Mouse (Mus musculus): ENCODE results near the gene Hmgn1. TPM values are rescaled to one million over a fixed set of nuclear protein-coding genes. Genes with fewer than 3 reads are reported as not detected.

Hmgn1 gene
- polyA plus RNA-seq, 1 experiment from 2014 or later, result 536 TPM

DNA sequence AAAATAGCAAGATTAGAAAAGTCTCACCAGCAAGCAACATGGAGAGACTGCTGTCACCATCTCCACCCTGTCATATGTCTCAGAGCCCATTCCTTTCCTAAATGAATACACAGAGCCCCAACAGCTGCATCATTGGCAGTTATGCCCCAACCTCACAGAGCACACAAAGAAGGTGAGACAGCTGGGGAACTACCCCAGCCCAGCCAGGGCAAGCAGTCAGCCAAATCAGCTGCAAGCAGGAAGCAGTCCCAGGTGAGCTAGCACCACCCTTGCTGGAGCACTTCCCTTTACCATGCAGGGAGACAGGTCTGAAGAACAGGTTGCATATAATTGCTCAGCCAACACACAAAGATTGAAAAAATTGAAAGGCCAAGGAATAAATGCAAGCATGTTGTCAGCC is 41.9 kb downstream of the Hmgn1 start:
- no peak overlapping the region for H3K4me2 ChIP-seq (ENCODE audit: low read length)
- H3K27ac ChIP-seq (ENCODE audit: low read depth, low read length), result no peak overlapping the region
- no peaks in the 10 kb centered on the region for H3K9me3 ChIP-seq (replicated peaks; ENCODE audit: control insufficient read depth, low read length)
- DNase-seq (ENCODE audit: low spot score), result no peak
- peaks cover 6% of the 10 kb centered on the region for H3K4me1 ChIP-seq (ENCODE audit: control insufficient read depth, insufficient read depth, low read length)
- no peaks in the 10 kb centered on the region for H3K27me3 ChIP-seq (replicated peaks; ENCODE audit: control insufficient read depth, insufficient read depth, low read length)
- no peak overlapping the region for H3K4me3 ChIP-seq (ENCODE audit: low read depth, low read length)
- no peak for ATAC-seq
- no peak overlapping the region for H3K9ac ChIP-seq (ENCODE audit: low read length)
- H3K36me3 ChIP-seq (ENCODE audit: control insufficient read depth, insufficient read depth, low read length), result peaks cover 4% of the 10 kb centered on the region; the same call in 1 of the 2 replicates

DNA sequence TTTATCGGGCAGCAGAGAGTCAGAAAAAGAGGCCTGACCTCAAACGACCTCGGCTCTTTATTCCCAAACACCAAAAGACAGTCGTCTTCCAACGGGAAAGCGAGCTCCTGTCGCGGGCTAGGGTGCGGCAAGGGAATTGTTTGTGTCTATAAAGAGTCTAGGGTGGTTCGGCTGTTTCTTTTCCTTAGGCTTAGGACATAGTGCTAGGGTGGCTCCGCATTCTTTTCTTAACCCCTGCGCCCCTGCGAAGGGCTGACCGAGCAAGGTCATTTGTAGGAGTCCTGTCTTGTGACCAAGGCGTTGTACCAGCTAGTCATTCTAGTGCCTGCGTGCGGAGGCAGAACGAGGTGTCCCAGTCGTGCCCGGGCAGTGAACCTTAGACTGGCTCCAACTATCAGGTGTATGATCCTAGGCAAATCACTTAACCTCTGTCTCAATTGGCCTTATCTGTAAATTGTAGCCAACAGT is 44.3 kb downstream of the Hmgn1 start:
- peak overlapping the region; percentile 74 for H3K4me2 ChIP-seq (ENCODE audit: low read length)
- DNase-seq (ENCODE audit: low spot score) (peak; percentile 63), ATAC-seq (no peak)
- WGBS, result 6% methylated on average over 20 of the region's 20 CpGs
- H3K9ac ChIP-seq (ENCODE audit: low read length), result peak overlapping the region; percentile 98
- H3K27me3 ChIP-seq (replicated peaks; ENCODE audit: control insufficient read depth, insufficient read depth, low read length), result no peaks in the 10 kb centered on the region
- H3K4me1 ChIP-seq (ENCODE audit: control insufficient read depth, insufficient read depth, low read length), result peaks cover 9% of the 10 kb centered on the region
- peak overlapping the region; percentile 96 for H3K27ac ChIP-seq (ENCODE audit: low read depth, low read length)
- peak overlapping the region; percentile 97 for H3K4me3 ChIP-seq (ENCODE audit: low read depth, low read length)
- H3K36me3 ChIP-seq (ENCODE audit: control insufficient read depth, insufficient read depth, low read length), result peaks cover 27% of the 10 kb centered on the region
- no peaks in the 10 kb centered on the region for H3K9me3 ChIP-seq (replicated peaks; ENCODE audit: control insufficient read depth, low read length)

DNA sequence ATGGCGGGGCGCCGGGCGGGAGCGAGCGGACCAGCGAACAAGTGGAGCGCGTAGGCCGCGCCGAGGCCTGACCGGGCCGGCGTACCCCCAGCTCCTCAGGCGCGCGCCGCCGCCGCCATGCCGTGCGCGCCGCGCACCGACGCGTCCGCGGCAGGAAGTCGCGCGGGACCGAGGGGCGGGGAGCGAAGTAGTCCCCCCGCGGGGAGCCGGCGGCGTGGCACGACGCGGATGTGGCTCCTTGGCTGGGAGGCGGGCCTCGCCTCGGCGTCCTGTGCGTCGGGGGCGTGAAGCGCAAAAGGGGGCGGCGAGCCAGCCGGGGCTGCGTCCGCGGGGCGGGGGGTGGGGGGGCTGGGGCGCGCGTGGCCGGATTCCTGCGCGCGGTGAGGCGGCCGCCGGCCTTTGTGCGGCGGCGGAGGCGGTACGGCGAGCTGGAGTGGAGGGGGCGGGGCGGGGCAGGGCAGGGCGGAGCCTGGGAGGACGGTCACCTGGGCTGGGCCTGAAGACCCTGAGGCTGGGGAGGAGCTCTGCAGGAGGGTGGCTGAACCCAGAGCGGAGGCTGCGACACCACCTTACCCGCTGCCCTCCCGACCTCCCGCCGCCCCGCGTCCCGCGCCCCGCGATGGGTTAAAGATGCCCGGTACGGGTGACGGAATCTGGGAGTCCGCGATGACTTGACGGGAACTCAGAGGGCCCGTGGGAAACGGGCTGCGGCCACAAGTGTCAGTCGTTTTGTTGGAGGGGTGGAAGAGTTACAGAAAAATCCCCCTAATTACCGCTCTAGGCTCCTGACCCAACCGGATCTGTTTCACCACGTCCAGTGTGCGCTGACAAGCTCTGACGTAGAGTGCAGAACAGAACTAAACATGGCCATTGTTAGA is 45.0 kb downstream of the Hmgn1 start, which contains the start of gene Brwd1:
Gene Brwd1, minus strand, starts transcription at position 226 of the 878 bp plus-strand sequence.
- peaks cover 9% of the 10 kb centered on the region for H3K4me1 ChIP-seq (ENCODE audit: control insufficient read depth, insufficient read depth, low read length)
- peak; percentile 94 for DNase-seq (ENCODE audit: low spot score)
- H3K27me3 ChIP-seq (replicated peaks; ENCODE audit: control insufficient read depth, insufficient read depth, low read length), result no peaks in the 10 kb centered on the region
- H3K9me3 ChIP-seq (replicated peaks; ENCODE audit: control insufficient read depth, low read length), result no peaks in the 10 kb centered on the region
- H3K36me3 ChIP-seq (ENCODE audit: control insufficient read depth, insufficient read depth, low read length), result peaks cover 30% of the 10 kb centered on the region
- H3K27ac ChIP-seq (ENCODE audit: low read depth, low read length), result peak within 1 kb of the TSS; percentile 96
- under 1% methylated on average over 63 of the region's 107 CpGs for WGBS
- peak within 1 kb of the TSS; percentile 74 for H3K4me2 ChIP-seq (ENCODE audit: low read length)
- H3K9ac ChIP-seq (ENCODE audit: low read length), result peak within 1 kb of the TSS; percentile 98
- peak; percentile 82 for ATAC-seq
- peak within 1 kb of the TSS; percentile 97 for H3K4me3 ChIP-seq (ENCODE audit: low read depth, low read length)

DNA sequence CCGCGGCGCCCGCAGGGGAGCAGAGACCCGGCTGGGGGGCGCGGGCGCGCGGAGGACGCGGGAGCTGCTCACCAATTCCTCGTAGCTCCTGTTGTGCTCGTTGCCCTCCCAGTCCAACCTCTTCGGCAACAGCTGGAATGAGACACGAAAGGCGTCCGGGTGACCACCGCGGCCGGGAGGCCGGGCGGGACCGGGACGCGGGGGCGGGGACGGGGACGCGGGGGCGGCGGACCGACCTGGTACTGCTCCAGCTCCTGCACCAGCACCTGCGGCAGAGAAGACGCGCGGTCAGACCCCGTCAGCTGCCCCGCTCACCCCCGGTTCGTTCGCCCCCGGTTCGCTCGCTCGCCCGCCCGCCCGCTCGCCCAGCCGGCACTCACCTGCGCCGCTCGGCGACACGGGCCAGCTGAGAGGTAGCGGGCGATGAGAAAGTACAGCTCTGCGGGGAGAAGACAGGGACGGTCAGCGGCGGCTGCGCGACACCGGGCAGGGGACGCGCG is 45.7 kb downstream of the Hmgn1 start:
- H3K4me3 ChIP-seq (ENCODE audit: low read depth, low read length), result peak overlapping the region; percentile 97
- peak overlapping the region; percentile 74 for H3K4me2 ChIP-seq (ENCODE audit: low read length)
- ATAC-seq (peak; percentile 46; the same call in 1 of the 2 replicates), DNase-seq (ENCODE audit: low spot score) (no peak)
- WGBS, result 0% methylated on average over 47 of the region's 68 CpGs
- peak overlapping the region; percentile 98 for H3K9ac ChIP-seq (ENCODE audit: low read length)
- H3K27me3 ChIP-seq (replicated peaks; ENCODE audit: control insufficient read depth, insufficient read depth, low read length), result no peaks in the 10 kb centered on the region
- H3K27ac ChIP-seq (ENCODE audit: low read depth, low read length), result peak overlapping the region; percentile 96
- H3K36me3 ChIP-seq (ENCODE audit: control insufficient read depth, insufficient read depth, low read length), result peaks cover 33% of the 10 kb centered on the region
- H3K9me3 ChIP-seq (replicated peaks; ENCODE audit: control insufficient read depth, low read length), result no peaks in the 10 kb centered on the region
- peaks cover 9% of the 10 kb centered on the region for H3K4me1 ChIP-seq (ENCODE audit: control insufficient read depth, insufficient read depth, low read length)

DNA sequence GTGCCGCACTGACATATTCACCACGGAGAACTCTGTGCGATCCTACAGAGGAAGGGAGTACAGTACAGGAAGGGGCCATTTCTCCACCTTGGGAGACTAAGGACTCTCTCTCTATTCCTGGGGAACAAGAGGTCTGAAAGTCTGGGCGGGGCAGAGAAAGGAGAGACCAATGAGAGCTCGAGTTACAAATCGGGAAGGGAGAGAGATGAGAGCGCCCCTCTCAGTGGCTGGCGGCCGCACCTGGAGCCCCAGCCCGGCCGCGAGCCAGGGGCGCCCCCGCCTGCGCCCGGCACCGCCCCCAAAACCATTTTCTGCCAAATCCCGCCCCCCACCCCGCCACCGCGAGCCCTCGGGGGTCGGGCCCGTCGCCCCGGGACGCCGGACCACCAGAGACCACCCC is 46.2 kb downstream of the Hmgn1 start:
- Histone ChIP-seq H3K4me2 (ENCODE audit: low read length) (peak overlapping the region; percentile 74), H3K9me3 (replicated peaks; ENCODE audit: control insufficient read depth, low read length) (no peaks in the 10 kb centered on the region), H3K9ac (ENCODE audit: low read length) (peak overlapping the region; percentile 98), H3K27me3 (replicated peaks; ENCODE audit: control insufficient read depth, insufficient read depth, low read length) (no peaks in the 10 kb centered on the region), H3K27ac (ENCODE audit: low read depth, low read length) (peak overlapping the region; percentile 96), H3K4me1 (ENCODE audit: control insufficient read depth, insufficient read depth, low read length) (peaks cover 9% of the 10 kb centered on the region), H3K36me3 (ENCODE audit: control insufficient read depth, insufficient read depth, low read length) (peaks cover 36% of the 10 kb centered on the region), H3K4me3 (ENCODE audit: low read depth, low read length) (peak overlapping the region; percentile 97)
- ATAC-seq, result peak; percentile 88
- peak; percentile 94 for DNase-seq (ENCODE audit: low spot score)
- WGBS, result 1% methylated on average over 20 of the region's 28 CpGs

DNA sequence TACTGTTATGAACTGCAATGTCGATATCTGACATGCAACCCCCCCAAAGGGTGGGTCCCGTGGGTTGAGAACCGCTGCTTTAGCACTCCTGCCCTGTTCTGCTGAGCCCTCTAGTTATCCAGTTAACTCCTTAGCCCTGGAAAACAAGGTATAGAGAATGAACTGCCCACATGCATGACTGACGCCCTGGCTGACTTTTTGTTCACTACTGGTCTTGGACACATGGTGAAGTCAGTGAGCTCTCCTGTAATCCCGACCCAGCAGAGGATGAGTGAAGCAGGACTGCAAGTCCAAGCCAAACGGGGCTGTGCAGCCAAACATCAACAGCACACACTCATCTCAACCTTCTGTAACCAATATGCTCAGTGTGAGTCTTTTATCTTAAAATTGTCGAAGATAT is 47.0 kb downstream of the Hmgn1 start:
- no peak for ATAC-seq
- peak overlapping the region; percentile 97; the same call in 1 of the 2 replicates for H3K4me3 ChIP-seq (ENCODE audit: low read depth, low read length)
- H3K9ac ChIP-seq (ENCODE audit: low read length), result no peak overlapping the region
- peak overlapping the region; percentile 74; the same call in 1 of the 2 replicates for H3K4me2 ChIP-seq (ENCODE audit: low read length)
- H3K9me3 ChIP-seq (replicated peaks; ENCODE audit: control insufficient read depth, low read length), result no peaks in the 10 kb centered on the region
- peaks cover 43% of the 10 kb centered on the region for H3K36me3 ChIP-seq (ENCODE audit: control insufficient read depth, insufficient read depth, low read length)
- H3K27me3 ChIP-seq (replicated peaks; ENCODE audit: control insufficient read depth, insufficient read depth, low read length), result no peaks in the 10 kb centered on the region
- no peak for DNase-seq (ENCODE audit: low spot score)
- no peak overlapping the region for H3K27ac ChIP-seq (ENCODE audit: low read depth, low read length)
- WGBS, result 87% methylated on average over 7 of the region's 7 CpGs
- H3K4me1 ChIP-seq (ENCODE audit: control insufficient read depth, insufficient read depth, low read length), result peaks cover 9% of the 10 kb centered on the region

Other genes with a start within 250 kb of the Hmgn1 start
- 63.0 and 64.2 TPM in 2 replicates for gene Psmg1, start 136.8 kb downstream of the Hmgn1 start, polyA plus RNA-seq (2014; fragmentation: Nextera tagmentation; extraction: Ambion mirVana)
- gene Brwd1, start 45.2 kb downstream of the Hmgn1 start, polyA plus RNA-seq (2014; fragmentation: Nextera tagmentation; extraction: Ambion mirVana), result 270 and 272 TPM in 2 replicates
- 188 and 204 TPM in 2 replicates for gene Wrb, start 17.7 kb upstream of the Hmgn1 start, polyA plus RNA-seq (2014; fragmentation: Nextera tagmentation; extraction: Ambion mirVana)
- 1.1 and 1.4 TPM in 2 replicates for gene Lca5l, start 64.5 kb upstream of the Hmgn1 start, polyA plus RNA-seq (2014; fragmentation: Nextera tagmentation; extraction: Ambion mirVana)
- 0.60 and 1.4 TPM in 2 replicates for gene Sh3bgr, start 72.7 kb upstream of the Hmgn1 start, polyA plus RNA-seq (2014; fragmentation: Nextera tagmentation; extraction: Ambion mirVana)
- 1.3 and 1.6 TPM in 2 replicates for gene B3galt5, start 108.1 kb upstream of the Hmgn1 start, polyA plus RNA-seq (2014; fragmentation: Nextera tagmentation; extraction: Ambion mirVana)

Measured in forebrain, embryonic 14.5 days (tissue).